8 mouse cellular contexts compared by ENCODE assay signal in the genomic region with DNA sequence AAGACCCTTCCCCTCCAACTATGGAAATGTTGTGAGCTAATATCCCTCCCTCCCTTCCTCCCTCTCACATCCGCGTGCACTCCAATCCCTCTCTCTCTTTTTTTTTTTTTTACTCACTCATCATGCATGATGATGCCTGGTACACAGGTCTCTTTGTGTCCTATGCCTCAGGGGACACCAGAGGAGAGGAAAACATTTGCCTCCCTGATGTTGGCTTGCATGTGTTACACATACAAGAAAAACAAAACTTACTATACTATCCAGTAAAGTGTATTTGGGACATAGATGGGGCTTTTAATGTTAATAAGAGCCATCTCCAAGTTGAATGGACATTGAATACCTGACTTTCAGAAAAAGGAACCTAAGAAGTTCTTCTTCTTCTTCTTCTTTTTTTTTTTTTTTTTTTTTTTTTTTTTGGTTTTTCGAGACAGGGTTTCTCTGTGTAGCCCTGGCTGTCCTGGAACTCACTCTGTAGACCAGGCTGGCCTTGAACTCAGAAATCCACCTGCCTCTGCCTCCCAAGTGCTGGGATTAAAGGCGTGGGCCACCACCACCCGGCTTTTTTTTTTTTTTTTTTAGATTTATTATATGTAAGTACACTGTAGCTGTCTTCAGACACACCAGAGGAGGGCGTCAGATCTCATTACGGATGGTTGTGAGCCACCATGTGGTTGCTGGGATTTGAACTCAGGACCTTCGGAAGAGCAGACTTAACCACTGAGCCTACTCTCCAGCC. TPM values are rescaled to one million over a fixed set of nuclear protein-coding genes. Genes with fewer than 3 reads are reported as not detected.
DNase-seq lines count a peak whose midpoint lies in the region; ATAC-seq and TF ChIP-seq lines count a peak whose summit lies in the region.
"Not testable (repeated sequence)": the region's sequence is repeated elsewhere in the genome, so short reads cannot be mapped to it uniquely, and the experiment has no call there.

No protein-coding gene starts in this region.

- H3K27me3 ChIP-seq in embryonic facial prominence, embryonic 15.5 days; hindbrain, embryonic 11.5 days (ENCODE audit: control insufficient read depth, insufficient read depth, low read length); kidney, adult 2 months (replicated peaks; ENCODE audit: control insufficient read depth, insufficient read depth, low read length); limb, embryonic 14.5 days (ENCODE audit: control insufficient read depth, insufficient read depth, low read length); lung, embryonic 15.5 days; midbrain, postnatal 0 days (ENCODE audit: insufficient read depth, low read length): not testable (repeated sequence)

- DNase-seq in A20 (ENCODE audit: low read depth, low spot score), result peak; percentile 66
- DNase-seq in gastrocnemius, adult 2 months; hindbrain, embryonic 11.5 days (ENCODE audit: low spot score); kidney, adult 2 months; limb, embryonic 14.5 days (ENCODE audit: low spot score); midbrain, postnatal 0 days (ENCODE audit: low spot score): not testable (repeated sequence)

- 62% methylated on average over 7 of the region's 8 CpGs for WGBS in embryonic facial prominence, embryonic 15.5 days
- 73% methylated on average over 5 of the region's 8 CpGs for WGBS in hindbrain, embryonic 11.5 days
- WGBS in kidney, adult 2 months, result 60% methylated on average over 7 of the region's 8 CpGs
- WGBS in limb, embryonic 14.5 days, result 61% methylated on average over 7 of the region's 8 CpGs
- 53% methylated on average over 7 of the region's 8 CpGs for WGBS in lung, embryonic 15.5 days
- 64% methylated on average over 7 of the region's 8 CpGs for WGBS in midbrain, postnatal 0 days

- H3K4me1 ChIP-seq in embryonic facial prominence, embryonic 15.5 days, result peaks cover 21% of the 10 kb centered on the region
- H3K4me1 ChIP-seq in hindbrain, embryonic 11.5 days (replicated peaks; ENCODE audit: control insufficient read depth, insufficient read depth, low read length); lung, embryonic 15.5 days; midbrain, postnatal 0 days (ENCODE audit: insufficient read depth, low read length): not testable (repeated sequence)
- peaks cover 13% of the 10 kb centered on the region; the same call in 1 of the 2 replicates for H3K4me1 ChIP-seq in kidney, adult 2 months (ENCODE audit: control insufficient read depth, insufficient read depth, low read length)
- peaks cover 14% of the 10 kb centered on the region for H3K4me1 ChIP-seq in limb, embryonic 14.5 days (ENCODE audit: control insufficient read depth, insufficient read depth, low read length)

- peak overlapping the region; percentile 73 for H3K4me2 ChIP-seq in embryonic facial prominence, embryonic 15.5 days (replicated peaks)
- peak overlapping the region; percentile 80 for H3K4me2 ChIP-seq in hindbrain, embryonic 11.5 days (replicated peaks; ENCODE audit: low read depth, low read length)
- H3K4me2 ChIP-seq in limb, embryonic 14.5 days (replicated peaks; ENCODE audit: low read depth, low read length, severe bottlenecking), result peak overlapping the region; percentile 83
- peak overlapping the region; percentile 76 for H3K4me2 ChIP-seq in lung, embryonic 15.5 days
- peak overlapping the region; percentile 90 for H3K4me2 ChIP-seq in midbrain, postnatal 0 days (ENCODE audit: low read depth, low read length, poor library complexity, severe bottlenecking)

- H3K9ac ChIP-seq in embryonic facial prominence, embryonic 15.5 days; hindbrain, embryonic 11.5 days (ENCODE audit: low read depth, low read length); midbrain, postnatal 0 days (replicated peaks; ENCODE audit: low read length, poor library complexity, severe bottlenecking): not testable (repeated sequence)
- H3K9ac ChIP-seq in limb, embryonic 14.5 days (ENCODE audit: low read depth, low read length, severe bottlenecking), result peak overlapping the region; percentile 90; the same call in 1 of the 2 replicates
- H3K9ac ChIP-seq in lung, embryonic 15.5 days, result peak overlapping the region; percentile 79; the same call in 1 of the 2 replicates

- ATAC-seq in embryonic facial prominence, embryonic 15.5 days (ENCODE audit: insufficient number of reproducible peaks, low FRiP score, low TSS enrichment, low read depth); hindbrain, embryonic 11.5 days (ENCODE audit: low FRiP score); limb, embryonic 14.5 days (ENCODE audit: low FRiP score, low read depth); lung, embryonic 15.5 days (ENCODE audit: borderline replicate concordance, extremely low read depth, low FRiP score, low TSS enrichment); midbrain, postnatal 0 days (ENCODE audit: low FRiP score): not testable (repeated sequence)

- intact Hi-C loops in gastrocnemius, adult 2 months (cut with DNase I), result not testable (repeated sequence)

- not testable (repeated sequence) for TF ChIP-seq POLR2A in kidney, adult 2 months (IDR thresholded peaks at IDR 0.05; ENCODE audit: low read depth, low read length); limb, embryonic 14.5 days (IDR thresholded peaks at IDR 0.05; ENCODE audit: borderline replicate concordance, extremely low read depth, insufficient read depth, insufficient read length)

- not testable (repeated sequence) for H3K9me3 ChIP-seq in embryonic facial prominence, embryonic 15.5 days (replicated peaks); hindbrain, embryonic 11.5 days (ENCODE audit: control insufficient read depth, low read length); limb, embryonic 14.5 days (ENCODE audit: control insufficient read depth, low read length); lung, embryonic 15.5 days; midbrain, postnatal 0 days (ENCODE audit: low read length)

- not testable (repeated sequence) for H3K36me3 ChIP-seq in embryonic facial prominence, embryonic 15.5 days; hindbrain, embryonic 11.5 days (ENCODE audit: control insufficient read depth, insufficient read depth, low read length); kidney, adult 2 months (ENCODE audit: control insufficient read depth, insufficient read depth, low read length); midbrain, postnatal 0 days (ENCODE audit: insufficient read depth, low read length)
- peaks cover 17% of the 10 kb centered on the region for H3K36me3 ChIP-seq in limb, embryonic 14.5 days (ENCODE audit: control insufficient read depth, insufficient read depth, low read length)
- H3K36me3 ChIP-seq in lung, embryonic 15.5 days, result peaks cover 13% of the 10 kb centered on the region

- H3K27ac ChIP-seq in embryonic facial prominence, embryonic 15.5 days (replicated peaks), result peak overlapping the region; percentile 94
- H3K27ac ChIP-seq in gastrocnemius, adult 2 months, result peak overlapping the region; percentile 95
- H3K27ac ChIP-seq in hindbrain, embryonic 11.5 days (ENCODE audit: low read depth, low read length), result not testable (repeated sequence)
- H3K27ac ChIP-seq in kidney, adult 2 months (ENCODE audit: insufficient read depth, low read depth, low read length), result peak overlapping the region; percentile 28; the same call in 1 of the 2 replicates
- peak overlapping the region; percentile 89; the same call in 1 of the 2 replicates for H3K27ac ChIP-seq in limb, embryonic 14.5 days (replicated peaks; ENCODE audit: low read depth, low read length)
- H3K27ac ChIP-seq in lung, embryonic 15.5 days, result peak overlapping the region; percentile 94; the same call in 1 of the 2 replicates
- peak overlapping the region; percentile 82 for H3K27ac ChIP-seq in midbrain, postnatal 0 days (ENCODE audit: low read depth, low read length)

- TF ChIP-seq CTCF in gastrocnemius, adult 2 months (IDR thresholded peaks at IDR 0.05); kidney, adult 2 months (conservative IDR thresholded peaks at IDR 0.05; ENCODE audit: insufficient read depth, insufficient read length, low read depth, low read length); midbrain, postnatal 0 days (IDR thresholded peaks at IDR 0.05): not testable (repeated sequence)

- 0 out of 2 replicates have a peak overlapping the region, but pooled peaks have one; percentile 80 for H3K4me3 ChIP-seq in embryonic facial prominence, embryonic 15.5 days (replicated peaks)
- peak overlapping the region; percentile 88; the same call in 1 of the 2 replicates for H3K4me3 ChIP-seq in gastrocnemius, adult 2 months
- H3K4me3 ChIP-seq in hindbrain, embryonic 11.5 days (ENCODE audit: low read depth, low read length); kidney, adult 2 months (ENCODE audit: insufficient read depth, low read depth, low read length); midbrain, postnatal 0 days (ENCODE audit: low read depth, low read length): not testable (repeated sequence)
- peak overlapping the region; percentile 74; the same call in 1 of the 2 replicates for H3K4me3 ChIP-seq in limb, embryonic 14.5 days (replicated peaks; ENCODE audit: low read length)
- H3K4me3 ChIP-seq in lung, embryonic 15.5 days, result peak overlapping the region; percentile 66; the same call in 1 of the 2 replicates

RNA-seq across cellular contexts. Expression of gene Dpagt1, which starts 0.6 kb away (rescaled TPM):
- 31.4 and 37.2 TPM in 2 replicates for polyA plus RNA-seq in embryonic facial prominence, embryonic 15.5 days (2015; fragmentation: Nextera tagmentation; extraction: Ambion mirVana)
- 10 to 100 TPM; 12.3 to 14.1 TPM for total RNA-seq in gastrocnemius, adult 2 months (2021)
- 47.7 and 51.6 TPM in 2 replicates for polyA plus RNA-seq in hindbrain, embryonic 11.5 days (2014; fragmentation: Nextera tagmentation; extraction: Ambion mirVana)
- polyA plus RNA-seq in kidney, adult 2 months (2012; rRNA removed), result 41.9 and 45.8 TPM in 2 replicates
- polyA plus RNA-seq in limb, embryonic 14.5 days (2012; rRNA removed), result 47.9 and 71.0 TPM in 2 replicates
- polyA plus RNA-seq in limb, embryonic 14.5 days (2014; fragmentation: Nextera tagmentation; extraction: Ambion mirVana), result 39.4 and 39.5 TPM in 2 replicates
- polyA plus RNA-seq in lung, embryonic 15.5 days (2015; fragmentation: Nextera tagmentation; extraction: Ambion mirVana), result 33.5 and 36.5 TPM in 2 replicates
- 23.2 and 27.2 TPM in 2 replicates for total RNA-seq in midbrain, postnatal 0 days (2014; rRNA removed)
- 33.6 and 34.1 TPM in 2 replicates for polyA plus RNA-seq in midbrain, postnatal 0 days (2015; fragmentation: Nextera tagmentation; extraction: Ambion mirVana)

RNA-seq across cellular contexts. Expression of gene C2cd2l, which starts 5.1 kb away (rescaled TPM):
- polyA plus RNA-seq in embryonic facial prominence, embryonic 15.5 days (2015; fragmentation: Nextera tagmentation; extraction: Ambion mirVana), result 9.1 and 10.3 TPM in 2 replicates
- 10 to 100 TPM; 14.9 to 17.8 TPM for total RNA-seq in gastrocnemius, adult 2 months (2021)
- polyA plus RNA-seq in hindbrain, embryonic 11.5 days (2014; fragmentation: Nextera tagmentation; extraction: Ambion mirVana), result 10.1 and 11.4 TPM in 2 replicates
- polyA plus RNA-seq in kidney, adult 2 months (2012; rRNA removed), result 164 and 194 TPM in 2 replicates
- 19.6 and 23.1 TPM in 2 replicates for polyA plus RNA-seq in limb, embryonic 14.5 days (2012; rRNA removed)
- 7.5 and 8.0 TPM in 2 replicates for polyA plus RNA-seq in limb, embryonic 14.5 days (2014; fragmentation: Nextera tagmentation; extraction: Ambion mirVana)
- polyA plus RNA-seq in lung, embryonic 15.5 days (2015; fragmentation: Nextera tagmentation; extraction: Ambion mirVana), result 6.8 and 8.5 TPM in 2 replicates
- total RNA-seq in midbrain, postnatal 0 days (2014; rRNA removed), result 48.9 and 57.1 TPM in 2 replicates
- 22.6 and 23.6 TPM in 2 replicates for polyA plus RNA-seq in midbrain, postnatal 0 days (2015; fragmentation: Nextera tagmentation; extraction: Ambion mirVana)

RNA-seq across cellular contexts. Expression of gene H2afx, which starts 9.3 kb away (rescaled TPM):
- 288 and 326 TPM in 2 replicates for polyA plus RNA-seq in embryonic facial prominence, embryonic 15.5 days (2015; fragmentation: Nextera tagmentation; extraction: Ambion mirVana)
- total RNA-seq in gastrocnemius, adult 2 months (2021), result 1 to 10 TPM; 8.4 to 8.7 TPM
- 340 and 346 TPM in 2 replicates for polyA plus RNA-seq in hindbrain, embryonic 11.5 days (2014; fragmentation: Nextera tagmentation; extraction: Ambion mirVana)
- polyA plus RNA-seq in kidney, adult 2 months (2012; rRNA removed), result 23.6 and 31.5 TPM in 2 replicates
- polyA plus RNA-seq in limb, embryonic 14.5 days (2012; rRNA removed), result 311 and 451 TPM in 2 replicates
- polyA plus RNA-seq in limb, embryonic 14.5 days (2014; fragmentation: Nextera tagmentation; extraction: Ambion mirVana), result 256 and 275 TPM in 2 replicates
- 357 and 365 TPM in 2 replicates for polyA plus RNA-seq in lung, embryonic 15.5 days (2015; fragmentation: Nextera tagmentation; extraction: Ambion mirVana)
- 91.7 and 145 TPM in 2 replicates for total RNA-seq in midbrain, postnatal 0 days (2014; rRNA removed)
- 112 and 119 TPM in 2 replicates for polyA plus RNA-seq in midbrain, postnatal 0 days (2015; fragmentation: Nextera tagmentation; extraction: Ambion mirVana)

RNA-seq across cellular contexts. Expression of gene Hmbs, which starts 18.8 kb away (rescaled TPM):
- 93.0 and 99.4 TPM in 2 replicates for polyA plus RNA-seq in embryonic facial prominence, embryonic 15.5 days (2015; fragmentation: Nextera tagmentation; extraction: Ambion mirVana)
- total RNA-seq in gastrocnemius, adult 2 months (2021), result 10 to 100 TPM; 21.9 to 29.1 TPM
- 134 and 151 TPM in 2 replicates for polyA plus RNA-seq in hindbrain, embryonic 11.5 days (2014; fragmentation: Nextera tagmentation; extraction: Ambion mirVana)
- 47.4 and 49.3 TPM in 2 replicates for polyA plus RNA-seq in kidney, adult 2 months (2012; rRNA removed)
- polyA plus RNA-seq in limb, embryonic 14.5 days (2012; rRNA removed), result 60.1 and 61.3 TPM in 2 replicates
- 97.1 and 102 TPM in 2 replicates for polyA plus RNA-seq in limb, embryonic 14.5 days (2014; fragmentation: Nextera tagmentation; extraction: Ambion mirVana)
- polyA plus RNA-seq in lung, embryonic 15.5 days (2015; fragmentation: Nextera tagmentation; extraction: Ambion mirVana), result 123 and 135 TPM in 2 replicates
- total RNA-seq in midbrain, postnatal 0 days (2014; rRNA removed), result 30.1 and 31.7 TPM in 2 replicates
- 55.5 and 56.9 TPM in 2 replicates for polyA plus RNA-seq in midbrain, postnatal 0 days (2015; fragmentation: Nextera tagmentation; extraction: Ambion mirVana)

RNA-seq across cellular contexts. Expression of gene Hinfp, which starts 19.7 kb away (rescaled TPM):
- polyA plus RNA-seq in embryonic facial prominence, embryonic 15.5 days (2015; fragmentation: Nextera tagmentation; extraction: Ambion mirVana), result 23.0 and 26.6 TPM in 2 replicates
- 1 to 10 TPM; 6.3 to 6.8 TPM for total RNA-seq in gastrocnemius, adult 2 months (2021)
- polyA plus RNA-seq in hindbrain, embryonic 11.5 days (2014; fragmentation: Nextera tagmentation; extraction: Ambion mirVana), result 23.1 and 23.2 TPM in 2 replicates
- polyA plus RNA-seq in kidney, adult 2 months (2012; rRNA removed), result 14.4 and 17.8 TPM in 2 replicates
- 39.4 and 46.7 TPM in 2 replicates for polyA plus RNA-seq in limb, embryonic 14.5 days (2012; rRNA removed)
- 18.0 and 22.0 TPM in 2 replicates for polyA plus RNA-seq in limb, embryonic 14.5 days (2014; fragmentation: Nextera tagmentation; extraction: Ambion mirVana)
- 21.4 and 21.7 TPM in 2 replicates for polyA plus RNA-seq in lung, embryonic 15.5 days (2015; fragmentation: Nextera tagmentation; extraction: Ambion mirVana)
- total RNA-seq in midbrain, postnatal 0 days (2014; rRNA removed), result 21.8 and 25.3 TPM in 2 replicates
- polyA plus RNA-seq in midbrain, postnatal 0 days (2015; fragmentation: Nextera tagmentation; extraction: Ambion mirVana), result 15.2 and 15.4 TPM in 2 replicates
